Mouse (Mus musculus) left cerebral cortex, adult 8-10 months (tissue): Measurements from ENCODE around the gene Klra1. TPM values are rescaled to one million over a fixed set of nuclear protein-coding genes. Genes with fewer than 3 reads are reported as not detected.
"Not testable (repeated sequence)": the region's sequence is repeated elsewhere in the genome, so short reads cannot be mapped to it uniquely, and the experiment has no call there.

Source experiments
- DNase-seq, 2 experiments: peaks; one replicate each; pipeline ENCODE4 v3.0.0; 2022; ENCODE audit warnings: low spot score in 2 of 2
- total RNA-seq, 4 experiments: library from RNA; stranded (reverse); gene quantifications; 2 replicates each; pipeline ENCODE4 v1.2.4; 2022

Gene Klra1
- not detected for total RNA-seq

DNA sequence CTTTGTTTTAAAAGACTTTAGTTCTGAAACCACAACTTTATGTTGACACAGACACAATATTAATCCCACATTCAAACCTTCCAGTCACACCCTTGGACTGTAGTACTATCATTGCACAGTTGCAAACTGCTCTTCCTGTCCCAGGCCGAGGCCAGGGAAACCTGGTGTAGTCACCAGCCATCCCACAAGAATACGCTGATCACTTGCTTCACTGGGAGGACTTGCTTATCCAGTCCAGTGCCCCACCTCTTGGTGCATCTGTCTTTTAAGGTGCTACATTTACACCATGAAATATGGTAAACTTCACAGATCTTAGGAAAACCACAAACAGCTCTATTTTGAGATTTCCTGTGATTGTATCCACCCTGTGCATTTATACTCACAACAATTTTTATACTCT lies at the start of gene Klra1:
Gene Klra1, minus strand, starts transcription at position 125 of the 400 bp plus-strand sequence.
- no peak for DNase-seq

GRCm38 (mm10) chr6:130429511-130429910 lies 42.8 kb upstream of the Klra1 start:
- DNase-seq, result no peak

DNA sequence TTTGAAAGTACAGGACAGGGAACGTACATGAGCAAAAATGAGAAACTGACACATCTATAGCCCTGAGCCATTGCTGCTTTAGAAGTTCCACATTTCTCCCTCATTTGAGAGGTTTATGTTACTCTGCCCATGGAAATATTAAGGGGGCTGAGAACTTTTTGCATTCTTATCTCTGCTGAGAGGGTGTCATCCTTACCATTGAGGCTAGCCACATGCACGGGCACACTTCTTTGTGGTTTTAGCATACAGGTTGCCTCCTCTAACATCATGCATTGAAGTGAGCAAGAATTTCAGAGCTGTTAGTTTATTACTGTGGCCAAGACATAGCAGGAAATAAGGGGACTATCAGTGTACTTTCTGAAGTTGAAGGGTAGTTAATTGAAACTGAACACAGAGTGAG lies 32.5 kb upstream of the Klra1 start:
- DNase-seq, result no peak

GRCm38 (mm10) chr6:130404882-130405281 lies 18.2 kb upstream of the Klra1 start:
- no peak for DNase-seq

DNA sequence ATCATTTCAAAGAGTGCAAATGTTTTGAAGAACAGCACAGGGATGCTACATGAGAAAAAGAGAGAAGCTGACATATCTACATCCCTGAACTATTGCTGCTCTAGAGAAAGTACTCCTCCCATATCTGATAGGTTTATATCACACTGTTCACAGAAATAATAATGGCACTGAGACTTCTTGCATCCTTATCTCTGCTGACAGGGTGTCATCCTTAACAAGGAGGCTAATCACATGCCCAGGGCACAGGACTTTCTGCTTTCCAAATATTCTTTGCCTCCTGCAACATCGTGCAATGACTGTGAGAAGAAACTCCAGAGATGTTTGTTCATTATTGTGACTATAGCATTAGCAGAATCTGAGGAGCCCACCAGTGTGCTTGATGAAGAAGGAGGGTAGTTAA lies 871 bp downstream of the Klra1 start:
- no peak for DNase-seq

GRCm38 (mm10) chr6:130382375-130382774 lies 4.3 kb downstream of the Klra1 start:
- no peak for DNase-seq

- DNase-seq, result not testable (repeated sequence)
Observed at GRCm38 (mm10) chr6:130345381-130345780, 41.3 kb downstream of the Klra1 start.

DNA sequence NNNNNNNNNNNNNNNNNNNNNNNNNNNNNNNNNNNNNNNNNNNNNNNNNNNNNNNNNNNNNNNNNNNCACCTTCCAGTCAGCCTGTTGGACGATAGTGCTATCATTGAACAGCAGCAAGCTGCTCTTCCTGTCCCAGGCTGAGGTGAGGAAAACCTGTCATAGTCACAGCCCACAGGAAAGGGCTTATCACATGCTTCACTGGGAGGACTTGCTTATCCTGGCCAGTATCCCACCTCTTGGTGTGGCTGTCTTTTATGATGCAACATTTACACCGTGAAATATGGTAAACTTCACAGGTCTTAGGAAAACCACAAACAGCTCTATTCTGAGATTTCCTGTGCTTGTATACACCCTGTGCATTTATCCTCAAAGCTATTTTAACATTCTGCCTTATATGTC lies 44.7 kb downstream of the Klra1 start:
- DNase-seq, result not testable (repeated sequence)

GRCm38 (mm10) chr6:130337411-130337810 lies 49.3 kb downstream of the Klra1 start, which contains the start of gene Klra3:
TSS of gene Klra3 (minus strand) at chr6:130337574.
- no peak for DNase-seq

Other genes with a start within 250 kb of the Klra1 start
- gene Klra9, start 193.8 kb downstream of the Klra1 start, total RNA-seq, result not detected
- not detected for gene Klra7, start 153.6 kb downstream of the Klra1 start, total RNA-seq
- gene Klra10, start 104.9 kb downstream of the Klra1 start, total RNA-seq, result not detected
- gene Klra3, start 49.3 kb downstream of the Klra1 start, total RNA-seq, result not detected